Mouse (Mus musculus) cerebellum, postnatal 10 days (tissue): ENCODE results near the gene Cdk5rap3.
A peak's percentile ranks its signal among the peaks of the same experiment; 100 is the strongest.

Experiments
- DNase-seq, 2 experiments: peaks; one replicate each; pipeline ENCODE4 v3.0.0; 2021; ENCODE audit warnings: mixed read lengths in 2 of 2

The Cdk5rap3 gene

DNA sequence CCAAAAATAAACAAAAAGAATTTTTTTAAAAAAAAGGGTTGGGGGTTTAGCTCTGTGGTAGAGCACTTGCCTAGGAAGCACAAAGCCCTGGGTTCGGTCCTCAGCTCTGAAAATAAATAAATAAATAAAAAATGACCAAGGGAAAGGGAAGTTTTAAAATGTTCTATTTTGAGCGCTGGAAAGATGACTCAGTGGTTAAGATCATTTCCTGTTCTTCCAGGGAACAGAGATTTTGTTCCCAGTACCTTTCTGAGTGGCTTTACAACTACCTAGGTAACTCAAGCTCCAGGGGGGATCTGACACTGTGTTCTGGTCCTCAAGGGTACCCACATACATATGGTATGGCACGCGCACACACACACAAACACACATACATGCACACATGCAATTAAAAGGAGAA lies 20.4 kb downstream of the Cdk5rap3 start:
- DNase-seq: no peak

DNA sequence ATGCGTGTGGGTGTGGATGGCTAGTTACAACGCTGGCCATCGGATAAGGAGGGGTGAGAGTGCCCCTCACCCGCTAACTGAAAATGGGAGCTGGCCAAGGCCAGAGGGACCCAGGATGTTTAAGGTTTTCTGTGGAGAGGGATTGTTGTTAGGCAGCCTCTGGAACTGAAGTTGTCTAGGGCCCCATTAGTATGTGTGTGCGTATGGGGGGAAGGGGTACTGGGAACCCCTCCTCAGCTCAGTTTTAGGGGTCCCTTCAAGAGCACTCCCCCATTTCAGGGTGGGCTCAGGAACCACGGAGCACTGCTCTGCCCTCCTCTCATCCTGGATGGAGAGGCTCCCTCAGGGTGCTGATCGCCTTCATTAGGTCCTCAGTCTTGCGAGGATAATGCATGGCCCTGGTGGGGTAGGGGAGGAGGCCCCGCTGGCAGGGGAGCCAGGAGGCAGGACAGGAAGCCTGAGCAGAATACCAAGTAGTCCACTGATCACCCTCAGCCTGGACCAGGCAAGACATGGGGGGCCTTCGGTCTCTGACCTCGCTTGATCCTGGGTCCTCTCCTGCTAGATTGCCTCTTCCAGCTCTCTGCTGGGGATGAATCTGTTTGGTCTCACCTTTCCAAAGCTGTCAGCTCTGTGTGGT lies 23.0 kb downstream of the Cdk5rap3 start:
- no peak for DNase-seq

DNA sequence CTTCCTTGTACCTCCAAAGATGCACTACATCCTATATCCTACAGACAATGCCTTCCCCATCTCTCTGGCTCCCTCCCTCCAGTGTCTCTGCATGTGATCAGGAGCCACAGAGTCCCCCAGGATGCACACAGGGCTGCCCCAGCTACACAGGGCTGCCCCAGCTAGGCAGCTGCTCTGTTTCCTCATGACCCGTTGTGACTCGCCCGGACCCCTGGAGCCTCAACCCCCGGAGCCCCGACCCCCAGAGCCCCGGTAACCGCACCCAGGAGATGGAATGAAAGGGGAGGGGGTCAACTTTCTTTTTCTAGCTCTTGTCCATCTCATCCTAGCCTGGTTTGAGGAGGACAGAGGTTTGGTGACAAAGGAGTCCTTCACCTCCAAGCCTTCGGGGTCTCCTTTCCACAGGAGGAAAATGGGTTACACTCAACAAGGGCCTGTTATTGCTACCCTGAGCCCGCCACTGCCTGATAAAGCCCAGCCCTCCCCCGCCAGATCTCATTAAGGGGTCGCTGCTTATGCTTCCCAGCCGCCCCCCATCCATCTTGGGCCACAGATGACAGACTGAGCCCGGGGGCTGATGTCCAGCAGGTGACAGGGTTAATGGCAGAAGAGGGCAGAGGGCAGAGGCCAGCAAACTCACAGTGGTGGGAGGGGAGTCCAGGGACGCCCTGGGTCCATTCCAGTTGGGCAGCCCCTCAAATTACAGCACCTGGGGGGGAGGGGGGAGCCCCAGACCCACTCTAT lies 24.3 kb downstream of the Cdk5rap3 start:
- DNase-seq: no peak

DNA sequence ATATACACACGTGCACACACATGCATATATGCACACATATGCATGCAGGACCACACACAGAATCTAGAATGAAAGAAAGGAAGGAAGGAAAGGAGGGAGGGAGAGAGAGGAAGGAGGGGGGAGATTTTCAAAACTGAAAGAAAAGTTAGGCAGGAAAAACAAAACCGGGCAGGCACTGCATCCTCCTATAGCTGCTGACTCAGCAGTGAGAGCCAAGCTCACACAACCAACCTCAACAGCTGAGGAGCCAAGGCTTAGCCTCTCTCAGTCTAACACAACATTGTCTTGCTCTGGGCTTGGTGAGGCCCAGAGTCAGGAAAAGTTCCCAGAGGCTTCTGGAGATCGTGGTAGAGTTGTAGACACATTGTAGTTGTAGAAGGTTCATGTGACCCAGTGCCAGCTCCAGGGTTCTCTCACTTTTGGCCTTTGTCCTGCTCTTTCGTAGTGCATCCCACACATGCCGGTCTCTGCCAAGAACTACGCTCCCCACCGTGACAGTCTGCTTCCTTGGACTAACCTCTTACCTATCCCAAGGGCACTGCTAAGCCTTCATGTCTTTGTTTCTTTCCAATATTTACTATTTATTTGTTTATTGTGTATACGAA lies 29.3 kb downstream of the Cdk5rap3 start:
- DNase-seq: peak; percentile 78 to 82

GRCm38 (mm10) chr11:96885901-96886340 lies 30.4 kb downstream of the Cdk5rap3 start:
- DNase-seq: peak; percentile 69 to 80

GRCm38 (mm10) chr11:96880296-96880695 lies 36.0 kb downstream of the Cdk5rap3 start:
- DNase-seq: no peak

DNA sequence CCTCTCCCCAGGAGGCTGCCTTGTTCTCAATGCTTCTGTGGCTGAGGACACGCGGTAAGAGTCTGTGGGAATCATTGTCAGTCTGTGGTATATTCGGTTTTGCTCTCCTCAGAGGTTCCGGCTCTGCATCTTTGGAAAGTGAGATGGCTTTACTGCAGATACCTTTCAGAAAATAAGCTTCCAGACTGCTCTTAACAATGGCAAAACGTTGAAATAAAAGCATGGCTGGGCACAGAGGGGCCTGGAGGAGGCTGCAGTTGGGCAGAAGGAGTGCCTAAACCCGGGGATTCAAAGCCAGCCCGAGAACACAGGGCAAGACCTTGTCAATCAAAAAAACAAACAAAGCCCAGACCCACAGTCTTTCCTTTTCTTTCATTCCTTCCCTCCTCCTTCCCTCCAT lies 36.9 kb downstream of the Cdk5rap3 start:
- no peak for DNase-seq

DNA sequence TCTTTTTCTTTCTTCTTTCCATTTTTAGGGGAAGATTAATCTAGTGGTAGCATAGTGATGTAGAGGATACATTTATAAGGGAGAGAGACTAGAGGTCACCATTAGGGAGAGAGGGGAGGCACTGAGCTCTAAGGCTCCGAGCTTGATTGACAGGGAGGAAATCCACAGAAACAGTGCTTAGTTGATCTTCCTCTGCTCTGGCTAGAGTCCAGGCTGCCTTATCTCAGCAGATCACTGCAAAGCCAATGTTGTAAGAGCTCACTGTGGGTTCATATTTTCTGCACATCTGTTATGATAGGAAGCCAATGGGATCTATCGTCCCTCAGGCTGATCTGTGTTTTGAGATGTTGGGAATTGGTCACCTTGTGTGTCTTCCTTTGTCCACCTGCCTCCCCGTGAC lies 37.6 kb downstream of the Cdk5rap3 start:
- DNase-seq: no peak

- DNase-seq: no peak
These were observed 39.2 kb downstream of the Cdk5rap3 start for GRCm38 (mm10) chr11:96877071-96877470.

DNA sequence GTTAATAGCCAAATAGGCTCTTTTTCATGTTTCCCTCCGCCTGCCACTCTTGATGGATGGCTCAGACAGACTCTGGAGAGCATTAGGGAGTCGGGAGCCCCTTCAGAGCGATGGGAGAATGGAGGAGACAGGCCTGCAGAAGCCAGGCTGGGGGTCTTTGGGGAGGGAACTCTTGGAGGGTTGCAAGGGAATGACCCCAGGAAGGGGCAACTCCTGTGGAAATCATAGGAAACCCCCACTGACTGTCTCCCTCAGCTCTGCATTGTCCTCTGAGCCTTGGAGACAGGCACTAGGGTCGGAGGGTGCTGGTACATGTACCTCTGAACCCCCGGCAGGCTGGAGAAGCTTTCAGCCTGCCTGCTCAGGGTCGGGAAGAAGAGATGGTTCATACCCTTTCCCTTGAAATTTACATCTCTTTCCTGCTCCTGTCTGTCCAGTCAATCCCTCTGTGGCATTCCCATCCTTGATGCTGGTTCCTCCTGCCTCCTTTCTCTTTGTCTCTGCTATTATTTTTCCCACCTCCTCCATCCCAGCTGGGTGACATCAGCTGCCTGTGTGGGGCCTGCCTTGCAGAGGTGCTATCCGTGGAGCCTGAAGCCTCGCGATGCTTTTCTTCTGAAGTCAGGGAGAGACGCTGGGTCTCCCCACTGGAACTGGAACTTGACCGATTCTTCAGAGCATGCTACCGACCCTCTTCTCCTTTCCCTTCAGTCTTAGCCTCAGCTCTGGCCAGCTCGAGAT lies 39.8 kb downstream of the Cdk5rap3 start:
- DNase-seq: peak; percentile 48 to 59

DNA sequence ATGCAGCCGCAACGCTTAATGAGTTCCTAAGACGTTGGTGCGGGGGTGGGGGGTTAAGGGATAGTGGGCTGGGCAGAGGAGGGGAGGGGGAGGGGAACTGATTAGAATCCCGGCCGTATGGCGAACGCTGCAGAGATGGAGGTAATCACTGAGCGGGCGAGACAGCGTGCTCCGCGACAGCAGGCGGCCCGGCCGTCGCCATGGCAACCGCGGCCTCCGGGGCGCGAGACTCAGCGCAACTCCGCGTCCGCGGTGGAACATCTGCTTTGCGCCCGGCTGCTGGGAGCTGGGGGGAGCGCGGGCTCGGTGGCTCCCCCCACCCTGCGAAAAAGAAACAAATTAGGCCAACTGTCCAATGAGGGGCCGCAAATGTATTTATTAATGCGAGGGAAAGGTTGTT lies 40.6 kb downstream of the Cdk5rap3 start:
- DNase-seq: peak; percentile 90 to 95

DNA sequence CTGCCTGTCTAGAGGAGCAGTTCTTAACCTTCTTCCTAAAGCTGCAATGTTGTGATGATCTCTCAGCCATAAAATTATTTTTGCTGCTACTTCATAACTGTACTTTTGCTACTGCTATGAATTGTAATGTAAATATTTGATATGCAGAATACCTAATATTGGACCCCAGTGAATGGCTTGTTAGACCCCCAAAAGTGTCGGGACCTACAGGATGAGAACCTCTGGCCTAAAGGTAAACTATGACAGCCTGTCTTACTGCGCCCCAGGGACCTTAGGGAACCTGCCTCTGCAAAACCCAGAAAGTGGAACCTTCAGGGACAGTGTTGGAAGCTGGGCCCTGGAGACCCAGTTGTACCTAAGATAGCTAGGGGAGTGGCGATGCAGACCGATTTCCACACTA lies 41.0 kb downstream of the Cdk5rap3 start:
- DNase-seq: no peak

DNA sequence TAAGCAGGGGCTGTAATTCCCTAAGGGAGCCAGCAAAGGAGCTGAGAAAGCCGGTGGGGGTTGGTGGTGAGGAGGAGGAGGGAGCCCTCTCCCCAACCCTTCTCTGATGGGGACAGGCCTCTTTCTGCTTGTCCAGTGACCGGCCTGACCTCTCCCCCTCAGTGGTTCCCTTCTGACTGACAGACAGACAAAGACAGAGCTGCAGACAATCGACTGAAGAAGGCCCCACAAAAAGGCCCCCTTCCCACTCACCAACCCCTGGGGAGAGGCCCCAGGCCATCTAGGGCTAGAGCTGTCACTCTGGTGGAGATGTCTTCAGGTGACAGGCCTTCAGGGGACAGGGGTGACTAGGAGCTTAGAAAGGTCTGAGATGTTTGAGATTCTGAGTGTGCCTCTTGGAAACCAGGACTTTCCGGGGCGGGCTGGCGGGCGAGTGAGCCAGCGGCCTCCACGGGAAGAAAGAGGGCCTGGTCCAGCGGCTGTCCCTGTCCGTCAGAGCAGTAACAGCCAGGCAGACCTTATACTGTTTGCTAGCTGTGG lies 42.6 kb downstream of the Cdk5rap3 start:
- DNase-seq: peak; percentile 37 to 52

DNA sequence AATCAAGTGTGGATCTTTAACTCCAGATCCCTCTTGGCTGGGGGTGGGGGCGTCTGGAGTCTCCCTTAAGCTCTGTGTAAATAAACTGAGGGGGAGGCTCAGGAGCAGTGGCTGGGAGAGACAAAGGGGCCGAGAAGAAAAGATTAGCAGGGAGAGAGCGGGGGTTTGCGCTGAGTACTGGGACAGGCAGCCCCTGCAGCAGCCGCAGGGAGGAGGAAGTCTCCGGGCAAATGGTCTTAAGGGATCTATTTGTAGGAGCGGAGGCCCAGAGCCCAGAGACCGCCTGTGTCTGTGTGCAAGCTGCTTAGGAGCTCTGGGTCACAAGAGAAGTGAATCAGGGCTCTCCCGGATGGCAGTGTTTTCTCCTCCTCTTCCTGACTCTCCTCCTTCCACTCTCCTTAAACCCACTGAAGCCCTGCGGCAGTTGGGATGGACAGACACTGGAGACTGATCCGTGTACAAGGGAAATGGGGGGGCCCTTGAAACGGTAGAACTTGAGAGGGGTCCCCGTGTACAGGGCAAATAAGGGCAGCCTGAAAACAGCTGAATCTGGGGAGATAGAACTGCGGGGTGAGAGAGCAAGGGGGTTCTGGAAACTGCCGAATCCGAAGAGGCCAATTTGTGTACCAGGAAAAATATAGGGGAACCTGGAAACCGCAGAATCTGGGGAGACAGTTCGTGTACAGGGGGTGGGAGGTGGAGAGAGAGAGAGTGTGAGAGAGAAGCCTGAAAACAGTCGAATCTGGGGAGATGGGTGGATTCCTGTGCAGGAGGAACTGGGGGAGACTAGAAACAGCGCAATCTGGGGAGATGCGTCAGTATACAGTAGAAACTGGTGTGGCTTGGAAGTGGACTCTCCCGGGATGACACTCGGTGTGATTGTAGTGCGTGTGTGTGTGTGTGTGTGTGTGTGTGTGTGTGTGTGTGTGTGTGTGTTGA lies 43.6 kb downstream of the Cdk5rap3 start:
- DNase-seq: peak; percentile 45 to 46

DNA sequence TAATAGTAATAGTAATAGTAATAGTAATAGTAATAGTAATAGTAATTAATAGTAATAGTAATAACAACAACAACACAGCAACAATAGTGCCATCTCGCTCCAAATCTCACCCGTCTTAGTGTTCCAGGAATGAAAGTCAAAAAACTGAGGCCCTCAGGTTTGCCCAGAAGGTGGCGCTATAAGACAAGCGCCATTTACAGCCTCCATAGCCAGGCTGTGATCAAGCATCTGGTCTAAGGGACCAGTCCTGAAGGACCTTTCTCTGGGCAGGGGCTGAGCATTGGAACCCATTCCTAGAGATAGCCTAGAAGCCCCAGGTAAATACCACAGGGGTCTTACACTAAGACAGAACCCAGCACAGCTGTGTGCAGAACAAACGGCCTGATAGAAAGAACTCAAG lies 49.1 kb downstream of the Cdk5rap3 start:
- peak; percentile 85 to 91 for DNase-seq

DNA sequence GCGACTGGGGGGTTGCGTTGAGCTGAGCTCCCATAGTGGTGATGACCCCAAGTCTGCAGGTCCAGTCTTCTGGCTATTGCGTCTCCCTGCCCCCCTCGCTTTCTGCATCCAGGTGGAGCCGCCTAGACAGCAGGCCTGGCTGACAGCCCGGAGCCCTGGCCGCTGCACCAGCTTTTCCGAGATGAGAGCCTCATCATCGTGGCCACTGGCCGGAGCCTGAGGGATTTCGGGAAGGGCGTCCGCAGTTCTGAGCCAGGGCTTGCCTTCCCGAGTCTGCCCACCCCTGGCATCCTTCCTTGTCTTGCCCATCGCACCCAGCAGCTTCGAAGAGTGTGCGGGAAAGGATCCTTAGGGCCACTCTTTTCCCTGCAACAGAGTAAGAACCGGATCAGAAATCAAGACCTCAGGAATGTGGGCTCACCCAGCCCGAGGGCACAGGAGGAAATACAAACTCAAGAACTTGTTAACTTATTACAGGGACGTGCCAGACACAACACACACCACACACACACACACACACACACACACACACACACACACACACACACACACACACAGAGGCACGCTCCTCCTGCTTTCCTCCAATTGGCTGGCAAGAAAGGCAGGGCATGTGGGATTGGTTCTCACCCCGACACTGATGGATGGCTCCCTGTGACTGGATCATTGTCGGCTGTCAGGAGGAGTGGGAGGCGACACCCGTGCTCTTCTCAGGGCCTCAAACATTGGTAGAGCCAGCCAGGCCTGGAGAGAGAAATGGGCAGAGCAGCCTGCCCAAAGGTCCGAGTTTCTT lies 52.9 kb downstream of the Cdk5rap3 start:
- peak; percentile 88 to 91 for DNase-seq

GRCm38 (mm10) chr11:96862534-96862933 lies 53.8 kb downstream of the Cdk5rap3 start:
- peak; percentile 46 to 50 for DNase-seq

DNA sequence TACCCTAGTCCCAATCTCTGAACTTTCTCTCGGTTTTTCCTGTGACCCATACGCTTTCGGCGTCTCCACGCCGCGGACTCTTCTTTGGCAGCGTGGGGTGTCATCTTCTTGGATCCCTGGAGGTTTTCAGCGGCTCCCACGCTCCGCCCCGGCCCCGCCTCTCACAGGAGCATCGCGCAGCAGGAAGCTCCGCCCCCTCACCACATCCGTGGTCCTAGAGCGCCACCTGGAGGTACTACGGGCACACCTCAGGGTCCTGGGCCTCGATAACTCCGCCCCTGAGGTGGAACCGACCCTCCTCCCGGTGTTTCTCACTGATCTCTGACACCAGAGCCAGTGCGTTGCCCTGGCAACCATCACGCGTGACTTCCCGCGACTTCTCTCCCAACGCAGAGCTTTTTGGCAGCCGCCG lies 54.4 kb downstream of the Cdk5rap3 start:
- peak; percentile 99 for DNase-seq

DNA sequence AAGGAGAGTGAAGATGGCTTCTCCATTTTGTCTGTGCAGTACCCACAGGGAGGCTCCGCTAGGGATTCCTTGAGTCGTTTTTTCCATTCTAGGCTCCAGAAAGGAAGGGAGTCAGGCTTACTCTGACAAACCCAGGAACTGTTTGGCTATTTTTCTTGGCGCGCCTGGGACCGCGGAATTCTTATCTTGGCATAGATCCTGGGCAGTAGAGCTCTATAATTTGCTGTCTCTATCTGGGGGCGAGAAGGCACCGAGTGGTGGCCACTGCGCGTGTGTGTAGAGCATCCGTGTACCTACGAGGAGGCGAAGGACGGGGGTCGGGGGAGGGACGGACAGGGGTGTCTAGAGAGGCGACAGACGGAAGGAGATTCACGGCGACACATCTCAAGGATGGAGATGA lies 54.9 kb downstream of the Cdk5rap3 start:
- DNase-seq: peak; percentile 67 to 70

DNA sequence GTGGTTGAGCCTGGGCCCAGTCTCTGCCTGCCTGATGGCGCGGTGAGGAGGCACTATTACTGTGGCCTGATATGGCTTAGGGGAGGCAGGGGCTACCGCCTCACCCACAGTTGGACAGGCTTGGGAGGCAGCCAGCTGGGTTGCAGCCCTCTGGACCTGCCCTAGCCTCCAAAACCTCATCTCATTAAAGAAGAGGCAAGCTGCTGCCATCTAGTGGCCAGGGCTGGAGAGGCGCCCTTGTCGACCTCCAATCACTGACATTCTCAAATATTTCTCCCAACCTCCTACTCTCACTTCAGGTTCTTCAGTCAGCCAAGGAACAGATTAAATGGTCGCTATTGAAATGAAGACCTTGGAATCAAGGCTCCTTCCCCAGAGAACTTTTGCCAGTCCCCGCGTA lies 55.7 kb downstream of the Cdk5rap3 start:
- DNase-seq: peak; percentile 99

- no peak for DNase-seq
These were observed 56.7 kb downstream of the Cdk5rap3 start for GRCm38 (mm10) chr11:96859635-96860034.
